Mouse (Mus musculus) forebrain, embryonic 14.5 days (tissue): ENCODE measurements at regions not wholly inside any gene's neighbourhood (a gene's known extent, or its start where the extent isn't known, plus 50 kb on each side); places are given as distances from the start of the nearest gene placed in this dataset.

Experiments used
- ATAC-seq: fragments of 200-750 bp; cut with Nextera tagmentation; 2 replicates; pipeline ENCODE4 v1.8.0; 2017; ENCODE audit warnings: mild to moderate bottlenecking, moderate library complexity
- DNase-seq: peaks from one replicate; pipeline ENCODE4 v3.0.0-alpha.2; 2015; ENCODE audit warnings: low spot score
- H3K27ac ChIP-seq: fragments of 300-500 bp; sonication (generic); 2 replicates; pipeline ENCODE4 v1.5.1; 2014; ENCODE audit warnings: low read depth, mild to moderate bottlenecking, control low read depth, low read length, moderate library complexity
- H3K27me3 ChIP-seq: fragments of 300-500 bp; sonication (generic); replicated peaks from 2 replicates; pipeline ENCODE4 v1.6.1; 2014; ENCODE audit warnings: low read length, control low read depth, mixed read lengths; ENCODE audit not compliant: control insufficient read depth, insufficient read depth
- H3K36me3 ChIP-seq: fragments of 300-500 bp; sonication (generic); 2 replicates; pipeline ENCODE4 v1.6.1; 2014; ENCODE audit warnings: low read length, control low read depth; ENCODE audit not compliant: control insufficient read depth, insufficient read depth
- H3K4me1 ChIP-seq: fragments of 300-500 bp; sonication (generic); 2 replicates; pipeline ENCODE4 v1.6.1; 2014; ENCODE audit warnings: antibody characterized with exemption, low read length, control low read depth; ENCODE audit not compliant: control insufficient read depth, insufficient read depth
- H3K4me2 ChIP-seq: fragments of 300-500 bp; sonication (generic); 2 replicates; pipeline ENCODE4 v1.6.1; 2014; ENCODE audit warnings: mild to moderate bottlenecking, control low read depth, low read length
- H3K4me3 ChIP-seq: fragments of 300-500 bp; sonication (generic); 2 replicates; pipeline ENCODE4 v1.5.1; 2014; ENCODE audit warnings: low read depth, low read length, control low read depth
- H3K9ac ChIP-seq: fragments of 300-500 bp; sonication (generic); 2 replicates; pipeline ENCODE4 v1.6.1; 2014; ENCODE audit warnings: mild to moderate bottlenecking, low read length, control low read depth, moderate library complexity
- H3K9me3 ChIP-seq: fragments of 300-500 bp; sonication (generic); replicated peaks from 2 replicates; pipeline ENCODE4 v1.6.1; 2016; ENCODE audit warnings: low read length, control low read depth, mixed read lengths; ENCODE audit not compliant: control insufficient read depth
- WGBS: fragments of 180-500 bp; shearing (Covaris S2); extraction: QIAGEN DNeasy Blood & Tissue Kit; methylation state at CpG from one replicate; pipeline ENCODE4 v1.1.7; 2014; 5-methylcytosine and 5-hydroxymethylcytosine counted together

- no peaks in the 10 kb centered on the region for H3K36me3 ChIP-seq
- H3K9me3 ChIP-seq, result no peaks in the 10 kb centered on the region
- no peak overlapping the region for H3K4me2 ChIP-seq
- H3K27me3 ChIP-seq, result no peaks in the 10 kb centered on the region
- DNase-seq (no peak), ATAC-seq (no peak)
- H3K4me1 ChIP-seq, result no peaks in the 10 kb centered on the region
- no peak overlapping the region for H3K9ac ChIP-seq
- H3K4me3 ChIP-seq, result no peak overlapping the region
- H3K27ac ChIP-seq, result no peak overlapping the region
Measured at GRCm38 (mm10) chr8:102845362-102845761, 59.9 kb upstream of the Cdh11 start.

GRCm38 (mm10) chr8:102860021-102860420 is 74.6 kb upstream of the Cdh11 start:
- Histone ChIP-seq H3K4me1 (no peaks in the 10 kb centered on the region), H3K9me3 (no peaks in the 10 kb centered on the region), H3K4me2 (no peak overlapping the region), H3K4me3 (no peak overlapping the region), H3K27me3 (no peaks in the 10 kb centered on the region), H3K36me3 (no peaks in the 10 kb centered on the region), H3K9ac (no peak overlapping the region), H3K27ac (no peak overlapping the region)
- ATAC-seq (no peak), DNase-seq (no peak)
- 85% methylated on average over 1 of the region's 1 CpGs for WGBS

- no peak for DNase-seq
- 75% methylated on average over 2 of the region's 2 CpGs for WGBS
- no peak overlapping the region for H3K9ac ChIP-seq
- no peaks in the 10 kb centered on the region for H3K36me3 ChIP-seq
- no peak overlapping the region for H3K27ac ChIP-seq
- H3K4me3 ChIP-seq, result no peak overlapping the region
- H3K4me2 ChIP-seq, result no peak overlapping the region
- ATAC-seq, result no peak
- no peaks in the 10 kb centered on the region for H3K4me1 ChIP-seq
- H3K9me3 ChIP-seq, result no peaks in the 10 kb centered on the region
- no peaks in the 10 kb centered on the region for H3K27me3 ChIP-seq
Measured at GRCm38 (mm10) chr8:102899525-102899924, 114.1 kb upstream of the Cdh11 start.

- DNase-seq (no peak), ATAC-seq (no peak)
- 14% methylated on average over 5 of the region's 5 CpGs for WGBS
- Histone ChIP-seq H3K36me3 (no peaks in the 10 kb centered on the region), H3K9ac (no peak overlapping the region), H3K4me1 (no peaks in the 10 kb centered on the region), H3K27me3 (no peaks in the 10 kb centered on the region), H3K4me3 (no peak overlapping the region), H3K4me2 (no peak overlapping the region), H3K9me3 (no peaks in the 10 kb centered on the region), H3K27ac (no peak overlapping the region)
Measured at GRCm38 (mm10) chr8:102900662-102901061, 115.2 kb upstream of the Cdh11 start.

- Histone ChIP-seq H3K9ac (no peak overlapping the region), H3K4me1 (no peaks in the 10 kb centered on the region), H3K4me3 (no peak overlapping the region), H3K27ac (no peak overlapping the region), H3K36me3 (no peaks in the 10 kb centered on the region), H3K4me2 (no peak overlapping the region), H3K9me3 (no peaks in the 10 kb centered on the region), H3K27me3 (no peaks in the 10 kb centered on the region)
- DNase-seq (no peak), ATAC-seq (no peak)
- WGBS, result 79% methylated on average over 2 of the region's 2 CpGs
Measured at GRCm38 (mm10) chr8:102907444-102907843, 122.0 kb upstream of the Cdh11 start.

GRCm38 (mm10) chr8:102931342-102931835 is 145.9 kb upstream of the Cdh11 start:
- no peak overlapping the region for H3K4me3 ChIP-seq
- H3K27ac ChIP-seq, result no peak overlapping the region
- H3K36me3 ChIP-seq, result no peaks in the 10 kb centered on the region
- ATAC-seq, result peak; percentile 34; the same call in 1 of the 2 replicates
- no peaks in the 10 kb centered on the region for H3K9me3 ChIP-seq
- no peak overlapping the region for H3K9ac ChIP-seq
- H3K27me3 ChIP-seq, result no peaks in the 10 kb centered on the region
- H3K4me1 ChIP-seq, result no peaks in the 10 kb centered on the region; the same call in 1 of the 2 replicates
- H3K4me2 ChIP-seq, result no peak overlapping the region
- peak; percentile 32 for DNase-seq
- 5% methylated on average over 3 of the region's 3 CpGs for WGBS

- no peak overlapping the region for H3K4me3 ChIP-seq
- no peak overlapping the region for H3K27ac ChIP-seq
- no peaks in the 10 kb centered on the region for H3K27me3 ChIP-seq
- no peaks in the 10 kb centered on the region for H3K36me3 ChIP-seq
- H3K4me1 ChIP-seq, result no peaks in the 10 kb centered on the region
- DNase-seq (no peak), ATAC-seq (no peak)
- H3K9me3 ChIP-seq, result no peaks in the 10 kb centered on the region
- no peak overlapping the region for H3K4me2 ChIP-seq
- 96% methylated on average over 2 of the region's 2 CpGs for WGBS
- H3K9ac ChIP-seq, result no peak overlapping the region
Measured at GRCm38 (mm10) chr8:102938771-102939170, 153.3 kb upstream of the Cdh11 start.

GRCm38 (mm10) chr8:102945546-102945945 is 160.1 kb upstream of the Cdh11 start:
- DNase-seq (no peak), ATAC-seq (no peak)
- Histone ChIP-seq H3K4me2 (no peak overlapping the region), H3K27ac (no peak overlapping the region), H3K9ac (no peak overlapping the region), H3K4me3 (no peak overlapping the region), H3K4me1 (no peaks in the 10 kb centered on the region), H3K27me3 (no peaks in the 10 kb centered on the region), H3K9me3 (no peaks in the 10 kb centered on the region), H3K36me3 (no peaks in the 10 kb centered on the region)
- 93% methylated on average over 5 of the region's 5 CpGs for WGBS

GRCm38 (mm10) chr8:102978161-102978581 is 192.7 kb upstream of the Cdh11 start:
- Histone ChIP-seq H3K9ac (no peak overlapping the region), H3K36me3 (no peaks in the 10 kb centered on the region), H3K4me1 (no peaks in the 10 kb centered on the region), H3K4me2 (no peak overlapping the region), H3K4me3 (no peak overlapping the region), H3K27ac (no peak overlapping the region), H3K9me3 (no peaks in the 10 kb centered on the region), H3K27me3 (no peaks in the 10 kb centered on the region)
- DNase-seq (no peak), ATAC-seq (no peak)
- 80% methylated on average over 7 of the region's 7 CpGs for WGBS
